Mouse (Mus musculus) olfactory bulb, adult 2 months (tissue): ENCODE measurements around the gene Stradb. TPM values are rescaled to one million over a fixed set of nuclear protein-coding genes. Genes with fewer than 3 reads are reported as not detected.
"Not testable (repeated sequence)": the region's sequence is repeated elsewhere in the genome, so short reads cannot be mapped to it uniquely, and the experiment has no call there.

Source experiments
- H3K27ac ChIP-seq: fragments of 200-500 bp; 2 replicates; pipeline ENCODE4 v1.5.1; 2012; ENCODE audit warnings: low read depth, low read length; ENCODE audit not compliant: insufficient read depth
- H3K4me1 ChIP-seq: fragments of 200-500 bp; 2 replicates; pipeline ENCODE4 v1.6.1; 2012; ENCODE audit warnings: low read length; ENCODE audit not compliant: control insufficient read depth, insufficient read depth
- H3K4me3 ChIP-seq: fragments of 200-500 bp; 2 replicates; pipeline ENCODE4 v1.5.1; 2012; ENCODE audit warnings: mild to moderate bottlenecking, low read depth, low read length, moderate library complexity; ENCODE audit not compliant: insufficient read depth
- CTCF ChIP-seq: fragments of 200-500 bp; IDR thresholded peaks from 2 replicates; pipeline ENCODE4 v1.5.1; 2012; ENCODE audit warnings: low read depth, mild to moderate bottlenecking, low read length, moderate library complexity; ENCODE audit not compliant: insufficient read depth
- POLR2A ChIP-seq: fragments of 200-500 bp; IDR thresholded peaks from 2 replicates; pipeline ENCODE4 v1.6.1; 2012; ENCODE audit warnings: mild to moderate bottlenecking, low read depth, low read length, moderate library complexity; ENCODE audit not compliant: insufficient read depth
- WGBS: fragments of 180-500 bp; shearing (Covaris S2); methylation state at CpG from one replicate; pipeline ENCODE4 v1.1.7; 2018; 5-methylcytosine and 5-hydroxymethylcytosine counted together
- polyA plus RNA-seq: library from polyadenylated mRNA; stranded (reverse); fragments of >200 nt; gene quantifications from 2 replicates; pipeline ENCODE4 v1.2.4, GENCODE M21; 2012; ENCODE audit warnings: low replicate concordance; ENCODE audit not compliant: missing spikeins, insufficient read depth, insufficient read length

Stradb gene
- polyA plus RNA-seq, 1 experiment = not detected

- no peak overlapping the region for H3K27ac ChIP-seq
- WGBS = 70% methylated on average over 2 of the region's 2 CpGs
- H3K4me3 ChIP-seq = no peak overlapping the region
- H3K4me1 ChIP-seq = peaks cover 6% of the 10 kb centered on the region
- TF ChIP-seq CTCF (no peak), POLR2A (no peak)
Observed at GRCm38 (mm10) chr1:58957931-58958330, 15.4 kb upstream of the Stradb start.

GRCm38 (mm10) chr1:58958789-58959526 is 14.4 kb upstream of the Stradb start:
- WGBS = 75% methylated on average over 16 of the region's 16 CpGs
- not testable (repeated sequence) for H3K4me1 ChIP-seq, H3K4me3 ChIP-seq, H3K27ac ChIP-seq

- 79% methylated on average over 2 of the region's 2 CpGs for WGBS
- Histone ChIP-seq H3K4me1 (peaks cover 6% of the 10 kb centered on the region), H3K27ac (no peak overlapping the region), H3K4me3 (no peak overlapping the region)
- TF ChIP-seq CTCF = no peak
Observed at GRCm38 (mm10) chr1:58959682-58960081, 13.6 kb upstream of the Stradb start.

- Histone ChIP-seq H3K4me1 (peaks cover 4% of the 10 kb centered on the region), H3K27ac (no peak overlapping the region), H3K4me3 (no peak overlapping the region)
- 67% methylated on average over 12 of the region's 12 CpGs for WGBS
- TF ChIP-seq CTCF (no peak), POLR2A (no peak)
Observed at GRCm38 (mm10) chr1:58961152-58961893, 12.0 kb upstream of the Stradb start.

DNA sequence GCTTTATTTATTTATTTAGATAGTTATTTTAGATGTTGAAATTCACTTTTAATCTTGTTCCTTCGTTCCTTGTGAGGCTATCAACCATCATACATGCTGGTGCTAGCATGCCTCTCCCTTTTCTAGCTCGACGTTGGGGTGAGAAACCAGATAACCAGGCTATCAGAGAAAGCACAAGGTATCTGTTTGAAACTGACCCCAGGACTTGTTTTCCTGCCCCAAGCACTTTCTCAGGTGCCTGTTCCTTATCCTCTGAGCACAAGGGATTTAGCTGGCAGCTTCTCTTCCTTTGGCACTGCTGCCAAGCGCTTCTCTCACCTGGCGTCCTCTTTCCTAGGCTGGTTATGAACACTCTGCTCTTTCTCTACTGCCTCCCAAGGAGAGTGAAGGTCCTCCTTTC is 10.9 kb upstream of the Stradb start:
- H3K4me1 ChIP-seq = peaks cover 3% of the 10 kb centered on the region; the same call in 1 of the 2 replicates
- TF ChIP-seq POLR2A (no peak), CTCF (no peak)
- H3K4me3 ChIP-seq = no peak overlapping the region
- WGBS = 95% methylated on average over 5 of the region's 5 CpGs
- no peak overlapping the region for H3K27ac ChIP-seq

- no peak overlapping the region for H3K27ac ChIP-seq
- H3K4me3 ChIP-seq = no peak overlapping the region
- no peak for TF ChIP-seq CTCF
- no peak for TF ChIP-seq POLR2A
- H3K4me1 ChIP-seq = peaks cover 2% of the 10 kb centered on the region; the same call in 1 of the 2 replicates
Observed at GRCm38 (mm10) chr1:58962865-58963264, 10.5 kb upstream of the Stradb start.

DNA sequence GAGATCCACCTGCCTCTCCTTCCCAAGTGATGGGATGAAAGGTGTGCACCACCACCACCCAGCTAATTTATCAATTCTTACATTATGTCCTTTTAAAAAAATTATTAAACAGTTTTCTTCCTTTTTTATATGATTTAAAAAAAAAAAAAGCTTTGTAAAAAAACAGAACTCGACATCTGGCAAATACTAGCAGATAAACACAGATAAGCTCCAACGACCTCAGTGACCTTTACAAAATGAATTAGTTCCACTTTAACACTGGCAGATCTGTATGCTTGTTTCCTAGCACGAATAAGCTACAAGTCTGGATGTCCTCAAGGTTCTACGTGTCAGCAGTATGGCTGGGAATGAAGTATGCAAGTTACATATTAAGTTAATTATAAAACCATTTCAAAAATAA is 5.8 kb upstream of the Stradb start:
- no peak for TF ChIP-seq CTCF
- TF ChIP-seq POLR2A = no peak
- Histone ChIP-seq H3K27ac (no peak overlapping the region), H3K4me3 (no peak overlapping the region), H3K4me1 (peaks cover 2% of the 10 kb centered on the region)
- 69% methylated on average over 4 of the region's 4 CpGs for WGBS

DNA sequence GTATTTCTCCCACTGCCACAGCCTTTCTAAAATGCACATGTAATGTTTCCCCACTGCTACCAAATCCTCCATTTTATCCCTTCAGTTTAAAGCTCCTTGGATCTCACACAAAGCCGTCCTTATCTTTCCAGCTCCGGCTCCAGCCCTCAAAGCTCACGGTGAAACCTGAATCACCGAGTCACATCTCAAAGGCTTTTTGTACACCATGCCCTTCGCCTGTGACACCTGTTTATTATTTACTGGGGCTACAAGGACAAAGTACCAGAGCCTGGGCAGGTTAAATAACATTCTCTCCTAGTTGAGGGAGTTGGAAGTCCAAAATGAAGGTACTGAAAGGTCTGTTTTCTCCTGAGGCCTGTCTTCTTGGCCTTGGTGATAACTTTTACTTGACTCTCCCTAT is 3.3 kb upstream of the Stradb start:
- WGBS = 62% methylated on average over 5 of the region's 5 CpGs
- Histone ChIP-seq H3K27ac (no peak overlapping the region), H3K4me1 (peaks cover 2% of the 10 kb centered on the region), H3K4me3 (no peak overlapping the region)
- TF ChIP-seq POLR2A = no peak
- no peak for TF ChIP-seq CTCF

DNA sequence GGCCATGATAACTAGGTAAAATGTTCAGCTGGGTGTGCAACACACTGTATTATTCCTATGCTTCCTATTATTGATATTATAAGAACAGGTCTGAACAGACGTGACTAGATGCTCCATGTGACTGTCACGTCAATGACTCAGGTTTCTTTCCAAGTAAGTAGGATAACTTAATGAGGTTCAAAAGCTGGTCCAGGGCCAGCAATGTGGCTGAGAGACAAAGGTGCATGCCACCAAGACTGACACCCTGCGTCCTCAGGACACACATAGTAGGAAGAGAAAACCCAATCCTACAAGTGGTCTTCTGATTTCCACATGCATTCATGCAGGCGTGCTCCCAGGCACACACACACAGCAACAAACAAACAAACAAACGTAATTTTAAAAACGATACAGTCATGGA is 2.2 kb upstream of the Stradb start:
- Histone ChIP-seq H3K4me3 (no peak overlapping the region), H3K27ac (no peak overlapping the region), H3K4me1 (peaks cover 2% of the 10 kb centered on the region)
- 80% methylated on average over 6 of the region's 6 CpGs for WGBS
- TF ChIP-seq POLR2A (no peak), CTCF (no peak)

DNA sequence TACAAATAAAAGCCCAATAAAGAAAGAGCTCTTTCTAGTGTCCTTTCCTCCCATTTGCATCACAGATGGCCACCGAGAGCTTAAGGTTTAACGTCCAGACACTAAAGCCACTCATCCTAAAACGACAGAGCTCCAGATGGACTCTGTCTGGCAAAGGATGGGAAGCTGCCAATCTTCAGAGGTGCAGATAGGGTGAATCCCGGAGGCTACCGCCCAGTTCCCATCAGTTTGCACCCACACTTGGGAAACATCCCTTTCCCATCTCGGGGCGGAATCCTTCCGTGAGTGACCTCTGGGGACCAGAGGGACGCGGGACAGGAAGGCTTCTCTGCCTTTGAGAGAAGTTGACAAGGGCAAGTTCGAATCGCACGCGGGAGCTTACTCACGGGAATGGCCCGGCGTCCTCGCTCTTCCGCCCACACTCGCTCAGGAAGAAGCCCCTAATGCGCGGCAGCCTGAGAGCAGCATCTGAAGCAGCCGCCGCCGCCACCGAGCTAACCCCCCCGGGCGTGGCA is 414 bp upstream of the Stradb start:
- Histone ChIP-seq H3K4me1 (peaks cover 2% of the 10 kb centered on the region), H3K27ac (peak overlapping the region; percentile 66), H3K4me3 (peak overlapping the region; percentile 75)
- peak; percentile 88 for TF ChIP-seq POLR2A
- peak; percentile 25; the same call in 1 of the 2 replicates for TF ChIP-seq CTCF
- WGBS = under 1% methylated on average over 28 of the region's 28 CpGs
